Mouse (Mus musculus) ES-Bruce4 (cell line): ENCODE results near the gene Chtop.

ENCODE experiments used
- CTCF ChIP-seq: IDR thresholded peaks from one replicate; pipeline ENCODE4 v1.8.1; 2011; ENCODE audit warnings: low read depth, low read length
- EP300 ChIP-seq: IDR thresholded peaks from 2 replicates; pipeline ENCODE4 v1.6.1; 2011; ENCODE audit warnings: low read depth, low read length; ENCODE audit not compliant: insufficient read depth
- POLR2A ChIP-seq: IDR thresholded peaks from one replicate; pipeline ENCODE4 v1.8.1; 2011; ENCODE audit warnings: low read length; ENCODE audit not compliant: insufficient read depth

- TF ChIP-seq CTCF (no peak), EP300 (no peak), POLR2A (no peak)
These were observed 41.5 kb downstream of the Chtop start for GRCm38 (mm10) chr3:90467618-90468300.
